Mouse (Mus musculus) stomach, embryonic 16.5 days (tissue): ENCODE results near the gene Coq9. TPM values are rescaled to one million over a fixed set of nuclear protein-coding genes. Genes with fewer than 3 reads are reported as not detected.
"Not testable (repeated sequence)": the region's sequence is repeated elsewhere in the genome, so short reads cannot be mapped to it uniquely, and the experiment has no call there.

Source experiments
- ATAC-seq: fragments of 200-750 bp; cut with Nextera tagmentation; 2 replicates; pipeline ENCODE4 v1.8.0; 2017; ENCODE audit warnings: moderate number of reproducible peaks, moderate TSS enrichment; ENCODE audit not compliant: insufficient read depth, low FRiP score
- H3K27ac ChIP-seq: fragments of 300-500 bp; sonication (generic); 2 replicates; pipeline ENCODE4 v1.5.1; 2014; ENCODE audit warnings: low read length
- H3K27me3 ChIP-seq: fragments of 300-500 bp; sonication (generic); 2 replicates; pipeline ENCODE4 v1.6.1; 2014; ENCODE audit warnings: low read length, control low read depth, mixed read lengths; ENCODE audit not compliant: control insufficient read depth, insufficient read depth
- H3K36me3 ChIP-seq: fragments of 300-500 bp; sonication (generic); 2 replicates; pipeline ENCODE4 v1.6.1; 2014; ENCODE audit warnings: low read length; ENCODE audit not compliant: control insufficient read depth, insufficient read depth
- H3K4me1 ChIP-seq: fragments of 300-500 bp; sonication (generic); 2 replicates; pipeline ENCODE4 v1.6.1; 2014; ENCODE audit warnings: low read length, control low read depth, mixed read lengths; ENCODE audit not compliant: control insufficient read depth, insufficient read depth
- H3K4me2 ChIP-seq: fragments of 300-500 bp; sonication (generic); 2 replicates; pipeline ENCODE4 v1.6.1; 2014; ENCODE audit warnings: low read depth, low read length, mixed read lengths
- H3K4me3 ChIP-seq: fragments of 300-500 bp; sonication (generic); replicated peaks from 2 replicates; pipeline ENCODE4 v1.5.1; 2014; ENCODE audit warnings: mild to moderate bottlenecking, low read length
- H3K9ac ChIP-seq: fragments of 300-500 bp; sonication (generic); 2 replicates; pipeline ENCODE4 v1.6.1; 2014; ENCODE audit warnings: low read length
- H3K9me3 ChIP-seq: fragments of 300-500 bp; sonication (generic); replicated peaks from 2 replicates; pipeline ENCODE4 v1.6.1; 2016; ENCODE audit warnings: low read length, control low read depth; ENCODE audit not compliant: control insufficient read depth
- WGBS: fragments of 180-500 bp; shearing (Covaris S2); extraction: QIAGEN DNeasy Blood & Tissue Kit; methylation state at CpG from one replicate; pipeline ENCODE4 v1.1.7; 2014; 5-methylcytosine and 5-hydroxymethylcytosine counted together
- polyA plus RNA-seq: library from polyadenylated mRNA; unstranded; fragments of >200 nt; fragmentation: Nextera tagmentation; extraction: Ambion mirVana; gene quantifications from 2 replicates; pipeline ENCODE4 v1.2.1, GENCODE M21; 2015

Coq9 gene
- polyA plus RNA-seq, 1 experiment from 2014 or later: 94.3 TPM

GRCm38 (mm10) chr8:94835751-94836150 lies 2.4 kb upstream of the Coq9 start:
- H3K36me3 ChIP-seq, H3K4me2 ChIP-seq, ATAC-seq, H3K27ac ChIP-seq, H3K27me3 ChIP-seq, H3K9ac ChIP-seq, H3K4me3 ChIP-seq, H3K9me3 ChIP-seq: not testable (repeated sequence)
- peaks cover 16% of the 10 kb centered on the region for H3K4me1 ChIP-seq
- WGBS: 95% methylated on average over 13 of the region's 13 CpGs

- no peak overlapping the region for H3K27ac ChIP-seq
- WGBS: 52% methylated on average over 11 of the region's 11 CpGs
- H3K9me3 ChIP-seq: no peaks in the 10 kb centered on the region
These were observed 1.5 kb upstream of the Coq9 start for GRCm38 (mm10) chr8:94836456-94837240.

GRCm38 (mm10) chr8:94838600-94838999 lies 479 bp downstream of the Coq9 start:
- Histone ChIP-seq H3K36me3 (no peaks in the 10 kb centered on the region), H3K27me3 (no peaks in the 10 kb centered on the region), H3K9ac (peak overlapping the region; percentile 98), H3K27ac (peak overlapping the region; percentile 96), H3K9me3 (no peaks in the 10 kb centered on the region), H3K4me3 (peak overlapping the region; percentile 98), H3K4me2 (peak overlapping the region; percentile 72), H3K4me1 (peaks cover 16% of the 10 kb centered on the region)
- ATAC-seq: peak; percentile 62
- 0% methylated on average over 24 of the region's 24 CpGs for WGBS

More at GRCm38 (mm10) chr8:94836456-94837240, 1.5 kb upstream of the Coq9 start:
- peak overlapping the region; percentile 98 for H3K4me3 ChIP-seq
- ATAC-seq: no peak
- H3K27me3 ChIP-seq: no peaks in the 10 kb centered on the region
- H3K9ac ChIP-seq: peak overlapping the region; percentile 98
- peaks cover 16% of the 10 kb centered on the region for H3K4me1 ChIP-seq
- peak overlapping the region; percentile 90 for H3K4me2 ChIP-seq
- peaks cover 2% of the 10 kb centered on the region; the same call in 1 of the 2 replicates for H3K36me3 ChIP-seq

- no peak overlapping the region for H3K4me3 ChIP-seq
- H3K9me3 ChIP-seq: no peaks in the 10 kb centered on the region
- peaks cover 16% of the 10 kb centered on the region for H3K4me1 ChIP-seq
- 0 out of 2 replicates have a peak, but pooled peaks cover 2% of the 10 kb centered on the region for H3K36me3 ChIP-seq
- H3K4me2 ChIP-seq: no peak overlapping the region
- H3K27me3 ChIP-seq: no peaks in the 10 kb centered on the region
- no peak overlapping the region for H3K9ac ChIP-seq
- ATAC-seq: no peak
- no peak overlapping the region for H3K27ac ChIP-seq
- 44% methylated on average over 2 of the region's 2 CpGs for WGBS
These were observed 3.1 kb downstream of the Coq9 start for GRCm38 (mm10) chr8:94841183-94841582.

- no peaks in the 10 kb centered on the region for H3K27me3 ChIP-seq
- H3K9ac ChIP-seq: no peak overlapping the region
- 89% methylated on average over 5 of the region's 5 CpGs for WGBS
- H3K36me3 ChIP-seq: peaks cover 23% of the 10 kb centered on the region
- no peak overlapping the region for H3K4me2 ChIP-seq
- no peaks in the 10 kb centered on the region for H3K4me1 ChIP-seq
- H3K4me3 ChIP-seq: no peak overlapping the region
- ATAC-seq: no peak
- no peak overlapping the region for H3K27ac ChIP-seq
- H3K9me3 ChIP-seq: no peaks in the 10 kb centered on the region
These were observed 11.9 kb downstream of the Coq9 start for GRCm38 (mm10) chr8:94850049-94850448.

GRCm38 (mm10) chr8:94854761-94855160 lies 16.6 kb downstream of the Coq9 start:
- H3K9ac ChIP-seq, H3K27me3 ChIP-seq, H3K36me3 ChIP-seq, H3K4me3 ChIP-seq, H3K4me2 ChIP-seq, ATAC-seq, H3K9me3 ChIP-seq, H3K4me1 ChIP-seq, H3K27ac ChIP-seq: not testable (repeated sequence)
- 88% methylated on average over 11 of the region's 11 CpGs for WGBS

GRCm38 (mm10) chr8:94857011-94857345 lies 18.9 kb downstream of the Coq9 start:
- ATAC-seq: peak; percentile 28; the same call in 1 of the 2 replicates
- Histone ChIP-seq H3K4me1 (peaks cover 5% of the 10 kb centered on the region), H3K27me3 (no peaks in the 10 kb centered on the region), H3K9me3 (no peaks in the 10 kb centered on the region), H3K27ac (no peak overlapping the region), H3K36me3 (no peaks in the 10 kb centered on the region), H3K4me2 (peak overlapping the region; percentile 35; the same call in 1 of the 2 replicates), H3K4me3 (peak overlapping the region; percentile 70), H3K9ac (no peak overlapping the region)
- 28% methylated on average over 5 of the region's 5 CpGs for WGBS

- Histone ChIP-seq H3K36me3 (no peaks in the 10 kb centered on the region), H3K4me3 (peak within 1 kb of the TSS; percentile 70), H3K9ac (peak within 1 kb of the TSS; percentile 91), H3K4me1 (peaks cover 5% of the 10 kb centered on the region), H3K4me2 (peak within 1 kb of the TSS; percentile 82), H3K9me3 (no peaks in the 10 kb centered on the region), H3K27me3 (no peaks in the 10 kb centered on the region), H3K27ac (peak within 1 kb of the TSS; percentile 7; the same call in 1 of the 2 replicates)
- ATAC-seq: peak; percentile 79
- WGBS: under 1% methylated on average over 68 of the region's 68 CpGs
These were observed 19.4 kb downstream of the Coq9 start, which contains the start of gene Polr2c for GRCm38 (mm10) chr8:94857346-94858173. Gene Polr2c (plus strand): TSS chr8:94857450.
